Mouse (Mus musculus) cerebellum, postnatal 36 days (tissue): ENCODE results near the gene Gas7.
A peak's percentile ranks its signal among the peaks of the same experiment; 100 is the strongest.

Experiments used
- DNase-seq, 2 experiments: peaks; one replicate each; pipeline ENCODE4 v3.0.0; 2021 to 2022; ENCODE audit warnings: mixed read lengths in 2 of 2

Gene Gas7

DNA sequence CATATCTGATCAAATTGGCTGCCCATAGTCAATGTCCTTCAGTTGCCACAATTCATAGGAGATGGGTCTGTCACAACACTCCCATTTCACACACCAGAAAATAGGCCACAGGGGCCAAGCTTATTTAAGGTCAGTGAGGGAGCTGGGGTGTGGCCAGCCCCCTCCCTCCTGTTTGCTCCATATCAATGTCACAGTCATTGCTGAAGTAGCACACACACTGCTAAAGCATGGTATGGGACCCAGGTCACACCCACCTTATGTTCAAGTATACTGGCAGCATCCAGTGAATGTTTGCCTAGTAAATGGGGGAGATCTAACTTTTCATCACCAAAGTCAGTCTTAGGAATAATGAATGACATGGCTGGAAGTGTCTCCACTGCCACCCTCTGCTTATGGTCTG, 273.5 kb downstream of the Gas7 start:
- no peak for DNase-seq

GRCm38 (mm10) chr11:67731056-67731455, 275.8 kb downstream of the Gas7 start:
- no peak for DNase-seq

GRCm38 (mm10) chr11:67733726-67734125, 278.5 kb downstream of the Gas7 start:
- DNase-seq = peak in 1 of 2 experiments; percentile 6

DNA sequence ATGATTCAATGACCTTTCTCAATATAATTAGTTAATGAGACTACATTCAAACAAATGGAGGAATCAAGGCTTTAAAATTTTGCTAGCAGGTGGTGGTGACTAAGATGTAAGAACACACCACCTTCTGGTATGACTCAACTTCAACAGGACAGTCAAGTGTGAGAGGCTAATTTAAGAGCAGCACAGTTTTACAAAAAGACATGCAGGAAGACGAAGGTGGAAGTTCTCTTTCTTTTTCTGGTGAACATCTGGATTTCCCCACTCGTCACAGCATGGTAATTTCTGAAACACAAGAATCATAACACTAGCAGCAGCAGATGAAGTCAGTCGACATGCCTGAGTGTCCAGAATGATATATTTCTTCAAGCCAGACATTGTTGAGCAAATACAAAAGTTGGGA, 279.4 kb downstream of the Gas7 start:
- DNase-seq = no peak

DNA sequence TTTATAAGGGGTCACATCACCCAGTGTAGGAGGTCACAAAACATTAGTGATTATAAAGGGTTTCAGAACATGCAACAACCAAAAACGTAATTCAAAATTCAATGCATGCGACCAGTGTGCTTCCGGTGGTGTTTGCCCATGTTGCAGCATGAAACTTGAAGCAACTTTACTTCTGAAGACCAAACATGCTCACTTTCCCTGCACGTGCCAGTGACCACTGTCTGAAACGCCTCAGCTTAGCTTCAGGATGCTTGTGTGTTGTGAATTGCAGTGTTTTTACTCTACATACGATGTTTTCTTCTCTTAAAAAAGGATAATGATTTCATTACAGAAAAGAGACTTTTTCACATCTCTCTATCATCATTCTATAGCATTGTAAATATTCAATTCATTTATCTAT, 283.1 kb downstream of the Gas7 start:
- no peak for DNase-seq
